Mouse (Mus musculus) kidney, adult 8-10 months (tissue): Measurements from ENCODE around the gene Plcl2.
"Not testable (repeated sequence)": the region's sequence is repeated elsewhere in the genome, so short reads cannot be mapped to it uniquely, and the experiment has no call there.

Source experiments
- DNase-seq, 2 experiments: peaks; one replicate each; pipeline ENCODE4 v3.0.0; 2022

Gene Plcl2

DNA sequence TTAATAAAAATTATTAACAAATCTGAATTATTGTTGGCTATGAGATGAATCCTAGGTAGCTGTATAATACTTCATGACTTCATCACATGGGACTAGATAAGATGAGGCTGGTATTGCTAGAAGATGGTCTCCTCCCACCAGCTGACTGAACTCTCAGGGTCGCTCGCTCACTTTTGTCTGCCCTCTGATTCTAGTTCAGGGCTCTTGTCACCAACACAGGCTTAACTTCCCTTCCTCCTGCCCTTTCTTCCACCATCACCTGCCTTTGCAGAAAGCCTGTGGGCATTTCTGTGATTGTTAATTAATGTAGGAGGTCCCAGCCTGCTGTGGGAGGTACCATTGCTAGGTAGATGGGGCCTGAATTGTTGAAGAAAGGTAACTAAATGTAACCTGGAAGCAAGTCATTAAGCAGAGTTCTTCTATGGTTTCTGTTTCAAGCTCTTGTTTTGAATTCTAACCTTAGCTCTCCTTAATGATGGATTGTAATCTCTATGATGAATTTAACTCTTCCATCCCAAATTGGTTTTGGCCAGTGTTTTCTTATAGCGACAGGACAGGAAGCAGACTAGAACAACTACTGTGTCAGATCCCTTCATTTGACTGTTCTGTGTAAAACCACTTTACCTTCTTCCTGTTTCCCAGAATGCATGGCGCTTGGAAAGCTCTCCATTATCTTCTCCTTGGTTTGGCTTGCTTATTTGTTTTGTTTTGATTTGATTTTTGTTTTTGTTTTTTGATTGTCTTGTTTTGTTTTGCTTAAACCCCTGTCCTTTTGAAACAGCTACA is 27.4 kb downstream of the Plcl2 start:
- no peak for DNase-seq

GRCm38 (mm10) chr17:50537786-50538185 is 28.6 kb downstream of the Plcl2 start:
- DNase-seq = no peak

- DNase-seq = peak in 1 of 2 experiments; percentile 25
These were observed 35.7 kb downstream of the Plcl2 start for GRCm38 (mm10) chr17:50544860-50545259.

DNA sequence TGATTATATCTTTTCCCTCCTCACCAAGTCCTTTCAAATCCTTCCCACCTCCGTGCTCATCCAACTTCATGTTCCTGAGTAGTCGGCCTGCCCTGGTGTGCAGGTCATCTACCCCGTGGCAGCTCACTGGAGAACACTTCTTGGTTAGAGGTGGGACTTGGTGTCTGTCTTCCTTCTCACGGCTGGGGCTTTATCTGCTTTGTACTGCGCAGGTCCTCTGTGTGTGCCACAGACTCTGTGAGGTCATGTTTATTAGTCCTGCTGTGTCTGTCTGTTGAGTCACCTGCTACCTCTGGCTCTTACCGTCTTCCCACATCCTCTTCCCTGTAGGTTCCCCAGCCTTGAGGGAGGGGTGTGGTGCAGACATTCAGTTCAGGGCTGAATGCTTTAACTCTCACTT is 36.1 kb downstream of the Plcl2 start:
- peak; percentile 21 to 22 for DNase-seq

DNA sequence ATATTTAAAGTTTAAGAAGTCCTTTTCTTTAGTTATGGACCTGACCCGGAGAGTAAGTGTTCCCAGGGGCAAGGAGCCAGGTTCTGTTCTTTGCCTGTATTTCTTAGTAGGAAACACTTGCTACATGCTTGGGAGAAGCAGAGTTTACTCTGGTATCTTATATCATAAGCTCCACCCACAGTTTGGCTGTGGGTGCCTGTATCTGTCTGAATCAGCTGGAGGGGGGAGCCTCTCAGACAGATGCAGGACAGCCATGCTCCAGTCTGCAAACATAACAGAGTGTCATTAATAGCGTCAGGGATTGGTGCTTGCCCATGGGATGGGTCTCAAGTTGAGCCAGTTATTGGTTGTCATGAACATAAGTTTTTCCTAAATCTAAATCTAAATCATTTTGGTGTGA is 42.9 kb downstream of the Plcl2 start:
- DNase-seq = no peak

DNA sequence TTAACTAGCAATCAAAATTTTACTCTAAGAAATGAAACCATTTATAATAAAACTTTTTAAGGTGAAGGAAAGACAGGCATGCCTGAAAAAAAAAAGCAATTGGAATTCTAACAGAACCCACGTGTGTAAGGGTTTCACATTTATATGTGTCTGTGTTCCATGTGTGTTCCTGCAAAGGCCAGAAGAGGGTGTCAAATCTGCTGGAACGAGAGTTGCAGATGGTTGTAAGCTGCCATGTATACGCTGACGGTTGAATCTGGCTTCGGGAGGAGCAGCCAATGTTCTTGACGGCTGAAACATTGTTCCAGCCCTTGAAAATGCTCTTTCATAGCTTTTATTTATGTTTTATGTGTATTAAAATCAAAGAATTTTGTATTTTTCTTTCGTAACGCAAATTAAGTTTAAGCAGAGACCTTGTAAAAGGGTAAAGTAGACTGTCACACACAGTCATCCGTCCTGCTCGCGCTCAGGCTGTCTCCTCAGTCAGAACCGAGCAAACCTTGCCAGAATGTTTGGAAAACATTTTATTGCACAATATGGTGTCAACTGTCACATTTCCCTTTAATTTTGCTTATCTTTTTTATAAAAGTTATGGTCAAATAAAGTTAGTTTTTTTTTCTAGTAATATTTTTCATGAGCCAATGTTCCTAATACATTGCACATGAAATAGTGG is 48.5 kb downstream of the Plcl2 start:
- DNase-seq = no peak

DNA sequence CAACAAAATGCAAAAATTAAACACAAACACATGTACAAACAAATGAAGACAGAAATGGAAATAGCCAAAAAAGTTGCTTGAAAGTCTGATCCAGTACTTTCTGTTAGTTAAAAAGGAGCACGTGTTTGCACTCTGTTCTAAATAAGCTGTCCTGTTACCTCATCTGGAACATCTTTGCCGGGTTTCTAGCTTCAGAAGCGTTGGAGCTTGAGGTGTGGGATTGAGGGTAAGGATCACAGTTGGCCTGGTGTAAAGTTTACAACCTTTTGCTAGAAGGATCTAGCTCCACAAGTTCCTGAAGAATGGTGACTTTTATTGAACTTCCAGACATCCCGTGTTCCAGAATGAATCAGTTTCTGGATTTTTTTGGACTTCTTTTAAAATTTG is 49.0 kb downstream of the Plcl2 start:
- DNase-seq = peak; percentile 15 to 47

- DNase-seq = no peak
These were observed 56.3 kb downstream of the Plcl2 start for GRCm38 (mm10) chr17:50565376-50566123.

GRCm38 (mm10) chr17:50568846-50569245 is 59.6 kb downstream of the Plcl2 start:
- no peak for DNase-seq

GRCm38 (mm10) chr17:50570228-50570627 is 61.0 kb downstream of the Plcl2 start:
- not testable (repeated sequence) for DNase-seq

DNA sequence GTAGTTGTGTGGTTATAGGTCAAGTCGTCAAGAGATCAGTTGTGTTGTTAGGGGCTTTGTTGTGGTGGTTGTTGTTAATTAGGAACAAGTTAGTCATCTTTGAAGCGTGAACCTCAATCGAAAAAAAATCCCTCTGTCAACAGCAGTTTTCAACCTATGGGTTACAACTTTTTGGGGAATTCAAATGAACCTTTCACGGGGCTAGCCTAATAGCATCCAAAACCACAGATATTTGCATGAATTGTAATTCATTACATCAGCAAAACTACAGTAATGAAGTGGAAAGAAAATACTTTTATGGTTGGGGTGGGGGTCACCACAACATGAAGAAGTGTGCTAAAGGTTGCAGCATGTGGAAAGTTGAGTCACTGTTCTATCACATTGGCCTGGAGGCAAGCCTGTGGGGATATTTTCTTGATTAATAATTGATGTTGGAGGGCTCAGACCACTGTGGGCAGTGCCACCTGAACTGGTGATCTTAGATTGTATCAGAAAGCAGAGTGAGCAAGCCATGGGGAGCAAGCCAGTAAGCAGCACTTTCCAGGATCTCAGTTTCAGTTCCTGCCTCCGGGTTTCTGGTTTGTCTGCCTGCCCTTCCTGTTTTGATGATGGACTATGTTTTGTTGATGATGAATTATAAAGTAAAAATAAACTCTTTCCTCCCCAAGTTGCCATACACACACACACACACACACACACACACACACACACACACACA is 61.6 kb downstream of the Plcl2 start:
- DNase-seq = no peak

- DNase-seq = no peak
These were observed 65.0 kb downstream of the Plcl2 start for GRCm38 (mm10) chr17:50574161-50574560.

GRCm38 (mm10) chr17:50580416-50580815 is 71.2 kb downstream of the Plcl2 start:
- DNase-seq = no peak

- no peak for DNase-seq
These were observed 77.6 kb downstream of the Plcl2 start for GRCm38 (mm10) chr17:50586834-50587233.

DNA sequence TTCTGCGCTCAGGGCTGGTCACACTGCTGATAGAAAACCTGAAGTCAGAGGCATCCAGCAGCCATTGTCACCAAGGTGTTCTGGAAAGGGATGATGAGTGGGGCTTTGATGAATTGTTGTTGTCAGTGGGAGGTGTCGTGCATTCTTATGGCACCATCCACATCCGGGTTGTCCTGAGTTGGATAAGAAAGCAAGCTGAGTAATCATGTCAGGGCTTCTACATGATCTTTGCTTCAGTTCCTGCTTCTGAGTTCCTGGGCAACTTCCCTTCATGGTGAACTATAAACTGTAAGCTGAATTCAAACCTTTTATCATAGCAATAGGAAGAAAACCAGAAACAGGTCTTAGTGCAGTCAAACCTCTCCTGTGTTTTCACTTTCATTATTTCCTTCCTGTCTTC is 78.7 kb downstream of the Plcl2 start:
- DNase-seq = no peak

DNA sequence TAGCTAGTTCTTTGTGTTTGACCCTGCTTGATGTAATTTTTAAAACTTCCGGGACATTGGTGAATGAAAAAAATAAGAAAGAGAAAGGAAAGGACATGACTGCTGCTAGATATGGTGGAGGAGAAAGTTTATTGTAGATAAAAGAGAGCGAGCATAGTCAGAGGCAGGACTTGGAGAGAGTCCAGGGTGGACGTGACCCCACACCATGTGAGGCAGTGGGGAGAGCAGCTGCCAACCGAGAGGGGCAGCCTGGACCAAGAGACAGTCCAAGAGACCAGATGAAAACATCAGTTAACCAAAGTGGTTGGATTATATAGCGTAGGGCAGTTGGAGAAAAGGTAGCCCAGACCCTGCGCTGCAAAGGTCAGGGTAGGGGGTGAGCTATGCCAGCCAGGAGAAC is 91.0 kb downstream of the Plcl2 start:
- peak in 1 of 2 experiments; percentile 7 for DNase-seq

DNA sequence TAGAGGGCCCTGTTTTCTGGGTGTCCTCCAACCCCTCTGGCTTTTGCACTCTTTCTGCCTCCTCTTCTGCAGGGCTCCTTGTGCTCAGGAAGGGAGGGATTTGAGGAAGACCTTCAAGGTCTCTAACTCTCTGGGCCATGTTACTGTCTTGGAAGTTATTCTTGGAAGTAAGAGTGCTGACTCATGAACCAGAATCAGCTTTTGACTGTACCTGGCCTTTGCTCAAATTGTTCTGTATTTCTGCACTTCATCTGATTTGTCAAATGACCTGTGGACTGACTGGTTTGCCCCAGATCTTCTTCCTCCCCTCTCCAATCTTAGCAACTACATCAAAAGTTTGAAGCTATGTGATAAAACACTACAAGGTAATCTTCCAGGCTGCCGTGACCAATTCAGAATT is 91.5 kb downstream of the Plcl2 start:
- DNase-seq = peak in 1 of 2 experiments; percentile 19

DNA sequence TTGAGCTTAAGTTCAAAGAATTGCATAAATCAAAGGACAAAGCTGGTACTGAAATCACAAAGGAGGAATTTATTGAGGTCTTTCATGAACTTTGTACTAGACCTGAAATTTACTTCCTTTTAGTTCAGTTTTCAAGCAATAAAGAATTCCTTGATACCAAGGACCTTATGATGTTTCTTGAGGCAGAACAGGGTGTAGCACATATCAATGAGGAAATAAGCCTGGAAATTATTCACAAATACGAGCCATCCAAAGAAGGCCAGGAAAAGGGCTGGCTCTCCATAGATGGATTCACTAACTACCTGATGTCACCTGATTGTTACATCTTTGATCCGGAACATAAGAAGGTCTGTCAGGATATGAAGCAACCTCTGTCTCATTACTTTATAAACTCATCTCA is 97.7 kb downstream of the Plcl2 start:
- DNase-seq = no peak

DNA sequence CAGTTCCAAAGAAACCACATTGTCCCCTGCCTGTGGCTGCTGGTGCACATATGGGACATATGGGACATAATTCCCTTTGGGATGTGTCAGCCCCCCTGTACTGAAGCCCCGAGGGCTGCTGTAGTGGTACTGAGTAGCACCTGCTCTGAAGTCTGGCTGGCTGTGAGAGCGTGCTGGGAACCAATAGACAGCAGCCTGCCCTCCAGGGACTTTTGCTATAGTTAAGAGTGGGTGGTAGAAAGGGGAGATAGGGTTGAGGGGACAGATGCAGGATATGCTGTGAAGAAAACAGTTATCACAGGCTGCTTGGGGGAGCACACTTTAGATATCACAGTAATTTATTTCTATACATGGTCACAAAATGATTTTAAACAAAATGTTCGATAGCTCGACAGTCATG is 100.7 kb downstream of the Plcl2 start:
- DNase-seq = no peak

DNA sequence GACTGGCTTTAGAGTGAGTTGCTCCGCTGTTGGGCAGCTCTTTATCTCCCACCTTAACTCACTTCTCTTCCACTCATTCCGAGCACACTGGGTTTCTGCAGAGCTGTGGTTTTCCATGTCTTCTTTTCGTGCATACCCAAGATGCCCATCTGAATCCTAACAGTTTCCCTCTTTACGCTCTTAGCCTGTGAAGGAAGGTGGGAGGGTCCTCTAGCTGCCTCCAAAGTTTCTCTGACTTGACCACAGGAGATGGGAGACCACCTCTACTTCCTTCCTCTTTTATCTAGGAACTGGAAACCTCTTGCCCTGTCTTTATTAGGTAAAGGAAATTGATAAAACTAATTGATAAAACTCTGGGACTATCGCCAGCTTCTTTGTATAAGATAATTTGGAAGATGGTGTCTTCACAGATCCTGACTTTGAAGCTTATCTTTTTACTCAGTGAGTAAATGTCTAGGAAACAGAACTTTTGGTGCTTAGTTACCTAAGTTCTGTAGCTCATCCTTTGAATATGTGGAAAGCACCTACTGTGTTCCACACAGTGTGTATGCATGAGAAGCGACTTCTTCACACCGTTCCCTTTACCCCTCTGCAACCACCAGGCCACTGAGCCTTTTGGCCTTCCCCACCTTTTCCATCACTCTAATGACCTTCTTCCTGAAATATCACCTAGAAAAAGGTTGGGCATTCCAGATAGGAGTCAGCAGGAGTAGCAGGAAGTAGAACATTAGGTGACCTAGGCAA is 111.8 kb downstream of the Plcl2 start:
- no peak for DNase-seq

GRCm38 (mm10) chr17:50621996-50622395 is 112.8 kb downstream of the Plcl2 start:
- peak in 1 of 2 experiments; percentile 21 for DNase-seq

DNA sequence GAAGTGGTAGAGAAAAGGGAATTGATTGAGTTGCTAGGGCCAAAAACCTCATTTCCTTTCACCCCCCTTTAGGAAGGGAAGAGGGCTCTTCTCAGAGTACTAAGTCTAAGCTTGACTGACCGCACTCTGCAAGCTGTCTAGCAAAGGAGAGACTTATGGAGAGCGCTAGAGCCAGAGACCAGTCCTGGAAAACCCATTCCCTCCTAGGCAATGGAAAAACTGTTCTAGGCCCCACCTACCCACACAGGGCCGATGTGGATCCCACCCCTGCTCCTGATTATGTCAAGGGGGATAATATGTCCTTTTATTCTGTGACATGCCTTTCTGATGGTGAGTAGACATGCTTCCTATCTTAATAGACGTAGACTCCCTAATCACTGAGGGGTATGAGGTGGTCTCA is 116.4 kb downstream of the Plcl2 start:
- DNase-seq = no peak
